Mouse (Mus musculus) CH12.LX (cell line): ENCODE data around the gene Ncoa5.

Experiments used
- POLR2AphosphoS2 ChIP-seq: IDR thresholded peaks from 2 replicates; pipeline ENCODE4 v1.6.1; 2011; ENCODE audit warnings: low read depth, low read length, improper control_type of control experiment
- ZMIZ1 ChIP-seq: IDR thresholded peaks from 2 replicates; pipeline ENCODE4 v1.6.1; 2012; ENCODE audit warnings: low read depth, mild to moderate bottlenecking, inconsistent platforms, low read length, improper control_type of control experiment

GRCm38 (mm10) chr2:164996848-164997720 is 37.6 kb downstream of the Ncoa5 start:
- TF ChIP-seq ZMIZ1 (no peak), POLR2AphosphoS2 (no peak)
